Mouse (Mus musculus) olfactory bulb, adult 2 months (tissue): Measurements from ENCODE around the gene Gemin7.

Experiments
- CTCF ChIP-seq: fragments of 200-500 bp; IDR thresholded peaks from 2 replicates; pipeline ENCODE4 v1.5.1; 2012; ENCODE audit warnings: low read depth, mild to moderate bottlenecking, low read length, moderate library complexity; ENCODE audit not compliant: insufficient read depth
- POLR2A ChIP-seq: fragments of 200-500 bp; IDR thresholded peaks from 2 replicates; pipeline ENCODE4 v1.6.1; 2012; ENCODE audit warnings: mild to moderate bottlenecking, low read depth, low read length, moderate library complexity; ENCODE audit not compliant: insufficient read depth

- TF ChIP-seq POLR2A, result no peak
- TF ChIP-seq CTCF, result no peak
Measured at GRCm38 (mm10) chr7:19523017-19523756, 54.2 kb downstream of the Gemin7 start.
